Mouse (Mus musculus) R1 (cell line): ENCODE measurements around the gene Taf11.

ENCODE experiments used
- DNase-seq: peaks from one replicate; pipeline ENCODE4 v3.0.0-alpha.2; 2018; ENCODE audit warnings: low read depth, low spot score

The Taf11 gene

GRCm38 (mm10) chr17:27909622-27910500 lies at the start of gene Taf11:
TSS of gene Taf11 (minus strand) at chr17:27909844.
- DNase-seq: peak; percentile 43

- no peak for DNase-seq
These were observed 48.0 kb upstream of the Taf11 start for GRCm38 (mm10) chr17:27957649-27958048.

GRCm38 (mm10) chr17:27954629-27955402 lies 45.2 kb upstream of the Taf11 start:
- no peak for DNase-seq

- DNase-seq: no peak
These were observed 43.5 kb upstream of the Taf11 start for GRCm38 (mm10) chr17:27953136-27953535.

GRCm38 (mm10) chr17:27947155-27947554 lies 37.5 kb upstream of the Taf11 start:
- DNase-seq: no peak

GRCm38 (mm10) chr17:27946371-27946770 lies 36.7 kb upstream of the Taf11 start:
- no peak for DNase-seq

GRCm38 (mm10) chr17:27945546-27946216 lies 36.0 kb upstream of the Taf11 start:
- DNase-seq: no peak

- DNase-seq: peak; percentile 23
These were observed 32.5 kb upstream of the Taf11 start for GRCm38 (mm10) chr17:27942131-27942530.

GRCm38 (mm10) chr17:27941698-27942097 lies 32.1 kb upstream of the Taf11 start:
- DNase-seq: no peak

GRCm38 (mm10) chr17:27941178-27941577 lies 31.5 kb upstream of the Taf11 start:
- peak; percentile 28 for DNase-seq

- peak; percentile 82 for DNase-seq
These were observed 30.7 kb upstream of the Taf11 start for GRCm38 (mm10) chr17:27940352-27940751.

GRCm38 (mm10) chr17:27939028-27939427 lies 29.4 kb upstream of the Taf11 start:
- DNase-seq: no peak

- DNase-seq: no peak
These were observed 28.6 kb upstream of the Taf11 start for GRCm38 (mm10) chr17:27938121-27938754.

- DNase-seq: no peak
These were observed 27.5 kb upstream of the Taf11 start for GRCm38 (mm10) chr17:27937054-27937615.

- DNase-seq: no peak
These were observed 25.4 kb upstream of the Taf11 start for GRCm38 (mm10) chr17:27935091-27935490.

- no peak for DNase-seq
These were observed 24.7 kb upstream of the Taf11 start for GRCm38 (mm10) chr17:27934136-27934910.

- no peak for DNase-seq
These were observed 22.2 kb upstream of the Taf11 start for GRCm38 (mm10) chr17:27931826-27932225.

- DNase-seq: no peak
These were observed 20.6 kb upstream of the Taf11 start for GRCm38 (mm10) chr17:27930291-27930690.

GRCm38 (mm10) chr17:27925504-27925903 lies 15.9 kb upstream of the Taf11 start:
- no peak for DNase-seq

- no peak for DNase-seq
These were observed 15.4 kb upstream of the Taf11 start for GRCm38 (mm10) chr17:27925054-27925453.
